Mouse (Mus musculus) E14TG2a.4 (cell line): ENCODE measurements at regions not wholly inside any gene's neighbourhood (a gene's known extent, or its start where the extent isn't known, plus 50 kb on each side); places are given as distances from the start of the nearest gene placed in this dataset.

ENCODE experiments used
- CTCF ChIP-seq: conservative IDR thresholded peaks from 2 replicates; pipeline ENCODE4 v1.5.1; 2014; ENCODE audit warnings: low read length
- NANOG ChIP-seq: IDR thresholded peaks from 2 replicates; pipeline ENCODE4 v1.6.1; 2014; ENCODE audit warnings: borderline replicate concordance, low read length, mixed read lengths

GRCm38 (mm10) chr13:29016145-29016651 lies 62.7 kb upstream of the Sox4 start:
- no peak for TF ChIP-seq CTCF
- TF ChIP-seq NANOG = no peak
